Mouse (Mus musculus): ENCODE measurements around the gene Hnrnpab.

GRCm38 (mm10) chr11:51632130-51632753 is 25.6 kb upstream of the Hnrnpab start:
- TF ChIP-seq CTCF (IDR thresholded peaks at IDR 0.05; ENCODE audit: extremely low read depth, insufficient read depth, insufficient read length, insufficient replicate concordance) = no peak
- TF ChIP-seq POLR2A (IDR thresholded peaks at IDR 0.05; ENCODE audit: low read depth, low read length) = no peak

Data from spleen, adult 2 months (tissue).